Mouse (Mus musculus) layer of hippocampus, adult 9-10 months (tissue): ENCODE measurements around the gene Fam20a.

Source experiments
- DNase-seq: peaks from one replicate; pipeline ENCODE4 v3.0.0; 2022; ENCODE audit warnings: low spot score

Gene Fam20a

DNA sequence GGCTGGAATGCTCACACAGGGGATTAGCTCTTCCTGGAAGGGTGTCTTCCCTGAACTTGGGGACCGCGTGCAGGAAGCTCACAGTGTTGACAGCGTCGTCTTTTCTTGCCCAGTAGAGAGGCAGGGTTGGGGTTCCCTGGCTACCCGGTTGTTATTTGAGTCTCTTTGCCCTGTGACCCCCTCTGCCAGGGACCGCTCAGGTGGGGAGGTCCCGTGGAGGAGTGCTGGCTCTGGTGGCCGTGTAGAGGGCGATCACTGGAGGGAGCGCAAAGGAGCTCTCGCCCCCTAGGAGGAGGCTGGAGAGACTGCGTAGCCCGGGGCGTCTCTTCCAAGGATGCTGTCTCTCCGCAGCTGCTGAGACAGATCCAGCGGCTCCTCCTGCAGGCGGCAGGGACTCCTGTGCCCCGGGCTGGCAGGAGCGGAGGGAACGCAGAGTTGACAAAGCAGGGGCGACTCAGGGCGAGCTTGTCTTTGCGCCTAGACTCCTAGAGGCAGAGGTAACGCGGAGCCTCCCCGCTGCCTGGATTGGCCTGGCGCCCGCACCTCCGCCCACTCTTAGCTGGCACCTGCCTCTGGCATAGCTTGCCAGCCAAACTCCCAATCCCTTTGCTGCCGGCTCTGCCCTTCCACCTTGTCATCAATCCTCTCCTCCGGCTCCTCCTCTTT, at the start of gene Fam20a:
TSS of gene Fam20a (minus strand) at position 499 of the 666 bp plus-strand sequence.
- no peak for DNase-seq

- DNase-seq = no peak
Observed at GRCm38 (mm10) chr11:109771381-109771780, 49.3 kb upstream of the Fam20a start.

DNA sequence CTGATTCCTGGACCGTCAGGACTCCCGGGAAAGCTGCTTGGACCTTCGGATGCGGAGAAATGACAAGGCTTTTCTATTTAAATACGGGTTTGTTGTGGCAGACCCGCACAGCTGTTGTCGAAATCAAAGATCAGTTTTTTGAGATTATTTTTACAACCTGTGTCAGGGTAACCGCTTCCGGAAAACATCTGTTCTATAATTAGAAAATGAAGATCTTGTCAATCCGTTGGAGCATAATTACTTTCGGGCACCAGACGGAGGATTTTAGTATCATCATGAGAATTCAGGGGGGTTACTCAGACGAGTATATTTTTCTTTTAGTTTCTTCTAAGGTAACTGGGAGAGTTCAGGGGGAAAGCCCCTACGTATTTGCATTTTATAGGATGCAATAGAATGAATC, 48.1 kb upstream of the Fam20a start:
- no peak for DNase-seq

DNA sequence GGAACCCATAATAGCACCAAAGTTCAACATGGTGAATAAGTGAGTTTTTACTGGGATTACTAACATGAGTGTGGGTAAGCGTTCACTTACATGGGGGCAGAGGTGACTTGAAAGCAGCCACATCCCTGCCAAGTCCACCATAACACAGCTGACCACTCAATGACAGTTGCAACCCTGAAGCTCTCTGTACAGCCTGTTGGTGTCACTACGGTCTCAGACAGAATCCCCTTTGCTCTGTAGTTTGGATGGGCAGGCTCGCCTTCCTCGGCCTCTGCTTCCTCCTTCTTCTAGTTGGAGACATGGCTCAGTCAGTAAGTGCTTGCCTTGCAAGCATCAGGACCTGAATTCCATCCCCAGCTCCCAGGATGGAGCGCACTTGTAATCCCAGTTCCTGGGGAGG, 47.0 kb upstream of the Fam20a start:
- DNase-seq = no peak

DNA sequence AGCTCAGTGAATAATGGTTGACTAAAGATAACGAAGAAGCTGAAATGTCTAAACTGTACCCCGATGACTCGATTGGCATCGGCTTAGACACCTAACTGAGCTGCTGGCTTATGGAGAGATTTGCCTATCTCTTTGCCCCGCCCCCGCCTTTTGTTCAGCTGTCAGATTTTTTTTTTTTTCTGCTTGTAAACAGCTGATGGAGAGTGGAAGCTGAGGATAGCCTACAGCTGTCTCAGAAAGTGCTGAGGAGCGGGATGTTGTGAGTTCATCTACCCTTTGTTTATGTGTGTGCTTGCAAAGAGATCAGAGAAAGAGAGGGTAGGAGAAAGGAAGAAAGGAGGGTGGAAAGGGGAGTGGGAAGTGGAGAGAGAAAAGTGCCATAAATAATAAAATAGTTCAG, 38.0 kb upstream of the Fam20a start:
- DNase-seq = no peak

DNA sequence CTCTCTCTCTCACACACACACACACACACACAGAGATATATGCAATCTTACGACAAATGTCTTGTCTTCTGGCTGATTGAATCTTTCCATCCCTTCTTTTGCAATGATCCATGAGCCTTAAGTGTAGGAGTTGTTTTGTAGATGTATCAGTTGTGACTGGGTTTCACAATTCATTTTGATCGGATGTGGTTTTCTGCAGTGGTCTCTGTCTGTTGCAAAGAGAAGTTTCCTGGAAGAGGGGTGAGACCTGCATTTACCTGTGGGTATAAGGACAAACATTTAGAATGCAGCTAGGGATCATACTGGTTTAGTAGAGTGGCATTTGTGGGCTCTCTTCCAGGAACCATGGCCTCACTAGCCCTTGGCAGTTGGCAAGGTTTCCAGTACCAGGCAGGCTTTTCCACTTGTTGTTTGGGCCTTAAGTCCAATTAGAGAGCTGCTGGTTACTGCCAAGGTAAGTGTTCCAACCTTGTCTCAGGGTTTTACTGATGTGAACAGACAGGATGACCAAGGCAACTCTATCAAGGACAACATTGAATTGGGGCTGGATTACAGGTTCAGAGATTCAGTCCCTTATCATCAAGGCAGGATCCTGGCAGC, 36.6 kb upstream of the Fam20a start:
- DNase-seq = no peak

DNA sequence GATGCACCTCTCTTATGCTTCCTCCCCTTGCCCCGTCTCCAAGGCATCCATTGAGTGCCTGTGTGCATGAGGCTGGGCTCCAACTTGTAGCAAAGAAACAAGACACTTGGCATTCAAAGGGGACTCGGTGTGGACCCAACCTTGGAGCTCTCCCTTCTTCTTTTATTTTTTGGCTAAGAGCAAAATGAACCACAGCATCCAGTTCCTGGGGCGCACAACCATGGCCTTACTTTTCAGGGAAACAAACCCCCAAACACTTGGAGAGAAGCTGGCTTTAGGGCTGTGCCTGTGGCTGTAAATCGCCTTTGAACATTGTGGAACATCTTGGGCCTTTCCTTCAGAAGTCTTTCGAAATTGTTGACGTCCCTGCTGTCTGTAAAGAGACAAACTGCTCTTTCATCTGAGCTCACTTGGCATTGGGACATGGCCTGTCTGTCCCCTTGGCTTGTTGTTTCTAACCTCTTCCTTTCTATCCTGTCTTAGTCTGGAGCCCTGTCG, 32.1 kb upstream of the Fam20a start:
- no peak for DNase-seq

GRCm38 (mm10) chr11:109751636-109752603, 29.8 kb upstream of the Fam20a start:
- no peak for DNase-seq

- DNase-seq = no peak
Observed at GRCm38 (mm10) chr11:109745210-109745609, 23.1 kb upstream of the Fam20a start.

- no peak for DNase-seq
Observed at GRCm38 (mm10) chr11:109737967-109738366, 15.9 kb upstream of the Fam20a start.

GRCm38 (mm10) chr11:109736406-109736805, 14.3 kb upstream of the Fam20a start:
- DNase-seq = no peak

GRCm38 (mm10) chr11:109734341-109734740, 12.3 kb upstream of the Fam20a start:
- no peak for DNase-seq

DNA sequence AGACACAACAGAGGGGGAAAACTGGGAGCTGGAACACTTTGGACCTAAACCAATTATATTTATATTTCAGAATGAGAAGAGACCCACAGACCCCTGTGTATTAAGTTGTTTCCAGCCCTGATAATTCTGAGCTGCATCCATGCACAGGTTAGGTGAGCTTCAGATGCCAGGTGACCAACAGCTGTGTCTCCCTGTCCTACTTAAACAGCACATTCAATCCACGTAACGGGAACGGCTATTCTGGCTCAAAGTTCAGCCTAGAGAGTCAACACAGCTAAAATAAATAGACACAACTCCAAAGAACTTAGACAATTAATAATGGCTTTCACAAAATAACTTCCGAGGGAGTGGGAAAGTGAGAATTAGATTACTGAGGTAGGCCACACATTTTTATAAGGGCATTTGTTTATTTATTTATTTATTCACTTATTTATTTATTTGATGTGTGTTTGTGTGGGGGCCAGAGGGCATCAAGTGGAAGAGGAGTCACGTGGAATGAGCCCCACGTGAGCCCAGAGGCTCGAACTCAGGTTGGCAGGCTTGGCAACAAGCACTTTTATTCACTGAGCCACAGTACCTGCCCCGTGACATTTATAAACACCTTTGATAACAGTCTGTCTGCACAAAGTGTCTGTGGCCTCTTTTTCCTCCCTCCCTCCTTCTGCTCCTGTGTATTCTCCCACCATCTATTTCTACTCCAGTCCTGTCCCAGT, 10.8 kb upstream of the Fam20a start:
- no peak for DNase-seq

DNA sequence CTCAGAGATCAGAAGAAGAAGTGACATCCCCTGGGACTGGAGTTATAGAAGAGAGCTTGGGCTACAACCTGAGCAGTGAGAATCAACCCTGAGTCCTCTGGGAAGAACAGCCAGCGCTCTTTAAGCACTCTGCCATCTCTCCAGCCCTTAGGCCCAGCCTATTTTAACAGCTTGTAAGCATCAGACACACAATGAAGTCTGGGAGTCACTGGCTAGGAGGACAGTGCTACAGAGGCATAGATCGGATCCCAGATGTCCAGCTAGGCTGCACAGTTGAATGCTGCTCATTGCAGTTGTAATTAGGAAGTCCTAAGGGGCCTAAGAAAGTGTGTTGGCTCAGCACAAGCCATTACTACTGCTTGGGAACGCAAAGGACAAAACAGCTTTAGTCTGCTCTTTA, 6.3 kb upstream of the Fam20a start:
- DNase-seq = no peak

DNA sequence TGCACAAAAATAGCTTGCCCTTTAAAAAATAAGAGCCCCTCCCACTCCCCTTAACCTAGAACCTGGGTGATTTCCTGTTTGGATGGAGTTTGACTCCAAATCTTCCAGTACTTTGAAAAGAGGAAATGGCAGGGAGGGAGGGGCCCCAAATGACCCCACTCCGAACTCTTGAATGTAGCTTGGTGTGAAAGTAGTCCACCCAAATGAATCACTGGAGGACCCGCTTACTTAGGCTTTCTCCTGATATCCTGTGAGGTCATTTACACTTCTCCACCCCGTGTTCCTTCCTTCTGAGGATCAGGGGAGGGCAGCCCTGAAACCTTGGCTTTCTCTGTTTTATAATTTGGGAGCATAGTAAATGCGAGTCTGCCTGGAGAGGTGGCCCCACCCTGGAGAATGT, 632 bp upstream of the Fam20a start:
- no peak for DNase-seq

DNA sequence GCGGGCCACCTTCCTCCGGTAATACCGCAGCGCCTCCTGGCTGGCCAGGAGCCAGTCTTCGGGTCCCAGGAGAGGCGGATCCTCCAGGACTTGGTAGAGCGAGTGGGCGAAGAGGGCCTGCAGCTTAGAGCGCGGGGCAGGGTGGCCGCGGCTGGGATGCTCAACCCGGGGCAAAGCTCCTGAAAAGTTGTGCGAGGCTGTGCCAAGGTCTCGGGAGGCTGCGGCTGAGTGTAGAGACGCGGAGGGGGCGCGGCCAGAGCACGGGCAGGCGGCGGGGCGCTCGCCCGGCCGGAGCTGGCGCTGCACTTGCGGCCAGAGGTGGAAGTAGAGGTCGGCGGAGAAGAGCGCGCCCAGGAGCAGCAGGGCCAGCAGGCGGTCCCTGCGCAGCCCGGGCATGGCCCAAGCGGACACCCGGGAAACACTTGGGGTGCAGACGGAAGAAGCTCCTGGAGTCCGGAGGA, 729 bp downstream of the Fam20a start:
- no peak for DNase-seq

DNA sequence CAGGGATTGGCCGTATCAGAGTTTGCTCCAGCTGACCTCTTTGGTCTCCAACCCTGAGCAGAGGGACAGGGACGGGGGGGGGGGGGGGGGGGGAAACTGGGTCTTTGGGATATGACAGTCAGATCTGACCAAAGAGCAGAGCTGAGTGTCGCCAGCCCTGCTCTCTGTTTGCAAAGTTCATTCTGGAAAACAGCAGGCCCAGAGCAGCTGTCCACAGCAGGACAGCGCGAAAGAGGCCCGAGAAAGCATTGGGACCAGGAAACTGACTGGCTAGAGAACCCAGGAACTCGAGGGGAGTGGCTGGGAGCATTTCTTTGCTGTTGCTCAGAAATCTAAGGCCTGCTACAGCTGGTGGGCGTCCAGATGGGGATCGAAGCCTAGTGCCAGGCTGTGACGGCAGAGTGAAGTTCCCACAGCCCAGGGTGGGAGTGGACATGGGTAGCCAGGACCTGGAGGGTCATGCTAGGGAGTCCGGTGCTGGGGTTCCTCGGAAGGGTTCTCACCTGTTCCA, 1.2 kb downstream of the Fam20a start:
- no peak for DNase-seq

DNA sequence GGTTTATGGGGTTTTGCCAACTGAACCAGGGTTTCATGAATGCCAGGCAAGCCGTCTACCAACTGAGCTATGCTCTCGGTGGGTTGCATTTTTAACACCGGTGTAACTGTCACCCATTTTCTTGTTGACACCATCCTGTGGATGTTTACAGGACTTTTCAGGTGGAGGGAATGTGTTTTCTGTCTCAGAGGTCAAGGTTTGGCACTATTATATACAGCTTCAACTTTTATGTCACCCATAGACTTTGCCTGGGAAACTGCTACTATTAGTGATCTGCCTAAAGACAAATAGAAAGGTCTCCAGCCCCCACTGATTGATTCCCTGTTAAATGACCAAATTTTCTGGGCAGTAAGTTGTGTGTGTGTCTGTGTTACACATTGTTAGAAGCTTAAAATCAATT, 2.7 kb downstream of the Fam20a start:
- DNase-seq = no peak

DNA sequence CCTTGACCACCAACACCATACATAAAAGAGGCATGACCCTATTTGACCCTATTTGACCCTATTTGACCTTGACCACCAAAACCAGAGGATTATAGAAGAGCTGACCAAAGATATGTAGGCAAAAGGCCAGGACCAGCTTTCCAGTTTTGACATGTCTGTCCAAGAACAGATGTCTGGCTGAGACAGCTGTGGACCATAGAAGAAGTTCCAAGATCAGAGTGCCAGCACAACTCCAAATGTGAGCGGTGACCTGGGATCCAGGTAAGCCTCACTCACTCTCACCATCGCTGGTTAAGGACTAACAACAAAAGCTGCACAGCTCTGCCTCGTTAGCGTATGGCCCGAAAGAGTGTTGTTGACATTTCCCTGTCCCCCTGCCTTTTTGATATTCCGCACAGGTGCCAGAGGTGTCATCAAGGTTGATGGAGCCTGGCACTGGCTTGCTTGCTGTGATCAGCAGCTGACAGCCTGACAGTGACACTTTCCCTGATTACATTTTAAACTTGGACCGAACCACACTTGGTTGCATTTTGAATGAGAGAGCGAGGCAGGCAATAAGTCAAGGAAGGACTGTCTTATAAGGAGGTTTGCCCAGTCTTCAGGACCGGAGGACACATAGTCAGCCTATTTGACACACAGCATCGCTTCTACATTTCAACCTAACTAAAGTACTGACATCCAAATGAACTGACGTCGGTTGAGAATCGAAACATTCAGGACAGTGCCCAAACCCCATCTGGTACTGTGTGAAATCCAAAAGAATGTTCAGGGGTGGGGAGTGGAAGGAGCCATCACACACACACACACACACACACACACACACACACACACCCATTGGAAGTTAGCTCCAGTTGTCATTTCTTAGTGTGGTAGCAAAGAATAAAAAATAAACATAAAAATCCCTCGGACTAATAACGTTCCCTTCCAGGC, 3.8 kb downstream of the Fam20a start:
- no peak for DNase-seq

DNA sequence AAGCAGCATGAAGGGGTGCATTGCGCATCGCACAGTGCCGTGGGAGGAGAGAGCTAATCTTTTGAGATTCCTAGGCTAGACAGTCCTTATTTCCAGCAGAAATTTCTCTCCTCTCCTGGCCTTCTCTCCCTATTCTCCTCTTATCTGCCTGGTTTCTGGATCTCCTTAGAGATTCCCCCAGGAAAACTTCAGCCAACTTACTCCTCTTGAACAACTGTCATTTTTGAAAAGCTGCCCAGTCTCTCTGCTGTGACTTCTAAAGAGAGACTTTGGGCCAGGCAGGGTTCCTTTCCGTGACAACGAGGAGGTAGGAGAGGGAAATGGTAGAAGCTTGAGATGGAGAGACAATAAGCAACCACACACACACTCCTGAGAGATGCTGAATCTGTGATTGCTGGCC, 4.6 kb downstream of the Fam20a start:
- DNase-seq = no peak

- no peak for DNase-seq
Observed at GRCm38 (mm10) chr11:109716981-109717380, 5.1 kb downstream of the Fam20a start.
